Mouse (Mus musculus) lung, embryonic 14.5 days (tissue): ENCODE measurements around the gene Slc38a3. TPM values are rescaled to one million over a fixed set of nuclear protein-coding genes. Genes with fewer than 3 reads are reported as not detected.

Experiments
- ATAC-seq: fragments of 200-750 bp; cut with Nextera tagmentation; 2 replicates; pipeline ENCODE4 v1.8.0; 2017; ENCODE audit warnings: mild to moderate bottlenecking, moderate TSS enrichment, moderate library complexity; ENCODE audit not compliant: insufficient read depth
- DNase-seq: peaks from one replicate; pipeline ENCODE4 v3.0.0-alpha.2; 2015
- H3K27ac ChIP-seq: fragments of 300-500 bp; sonication (generic); 2 replicates; pipeline ENCODE4 v1.5.1; 2014; ENCODE audit warnings: low read depth, mild to moderate bottlenecking, moderate library complexity
- H3K27me3 ChIP-seq: fragments of 300-500 bp; sonication (generic); 2 replicates; pipeline ENCODE4 v1.6.1; 2014; ENCODE audit warnings: low read length, control low read depth; ENCODE audit not compliant: insufficient read depth
- H3K36me3 ChIP-seq: fragments of 300-500 bp; sonication (generic); 2 replicates; pipeline ENCODE4 v1.6.1; 2014; ENCODE audit warnings: control low read depth; ENCODE audit not compliant: insufficient read depth
- H3K4me1 ChIP-seq: fragments of 300-500 bp; sonication (generic); 2 replicates; pipeline ENCODE4 v1.6.1; 2014; ENCODE audit warnings: antibody characterized with exemption, control low read depth; ENCODE audit not compliant: insufficient read depth
- H3K4me2 ChIP-seq: fragments of 300-500 bp; sonication (generic); 2 replicates; pipeline ENCODE4 v1.6.1; 2014; ENCODE audit warnings: mild to moderate bottlenecking
- H3K4me3 ChIP-seq: fragments of 300-500 bp; sonication (generic); 2 replicates; pipeline ENCODE4 v1.5.1; 2014; ENCODE audit warnings: low read depth, low read length
- H3K9ac ChIP-seq: fragments of 300-500 bp; sonication (generic); 2 replicates; pipeline ENCODE4 v1.6.1; 2014
- H3K9me3 ChIP-seq: fragments of 300-500 bp; sonication (generic); 2 replicates; pipeline ENCODE4 v1.6.1; 2016; ENCODE audit warnings: low read depth, low read length, control low read depth
- CTCF ChIP-seq: IDR thresholded peaks from 2 replicates; pipeline ENCODE4 v1.5.1; 2016; ENCODE audit warnings: antibody characterized with exemption, low read depth
- WGBS: fragments of 180-500 bp; shearing (Covaris S2); extraction: QIAGEN DNeasy Blood & Tissue Kit; methylation state at CpG from one replicate; pipeline ENCODE4 v1.1.7; 2014; 5-methylcytosine and 5-hydroxymethylcytosine counted together
- polyA plus RNA-seq: library from polyadenylated mRNA; unstranded; fragments of >200 nt; fragmentation: Nextera tagmentation; extraction: Ambion mirVana; gene quantifications from 2 replicates; pipeline ENCODE4 v1.2.1, GENCODE M21; 2014

Gene Slc38a3
- polyA plus RNA-seq, 1 experiment from 2014 or later, result 3.6 TPM

DNA sequence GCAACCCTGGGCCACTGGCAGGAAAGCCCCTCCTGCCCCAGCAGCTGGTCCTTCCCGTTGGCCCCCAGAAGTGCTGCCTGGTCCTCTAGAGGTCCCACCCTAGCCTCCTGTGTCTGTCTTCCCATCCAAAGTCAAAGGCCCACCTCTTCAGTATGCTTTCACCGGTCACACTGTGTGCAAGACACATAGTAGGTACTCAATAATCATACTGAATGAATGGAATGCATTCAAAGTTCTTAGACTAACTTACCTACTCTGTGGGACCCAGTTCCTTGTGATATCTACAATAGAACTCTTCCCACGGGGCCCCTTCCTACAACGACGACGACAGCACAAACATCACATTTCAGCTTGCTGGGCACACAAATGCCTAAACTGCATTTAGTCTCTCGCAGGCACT, 4.0 kb downstream of the Slc38a3 start:
- DNase-seq (no peak), ATAC-seq (no peak)
- Histone ChIP-seq H3K27me3 (peaks cover 21% of the 10 kb centered on the region), H3K4me1 (peaks cover 12% of the 10 kb centered on the region; the same call in 1 of the 2 replicates), H3K27ac (no peak overlapping the region), H3K9me3 (no peaks in the 10 kb centered on the region), H3K9ac (no peak overlapping the region), H3K36me3 (no peaks in the 10 kb centered on the region), H3K4me3 (no peak overlapping the region), H3K4me2 (no peak overlapping the region)
- no peak for TF ChIP-seq CTCF
- 75% methylated on average over 7 of the region's 7 CpGs for WGBS

DNA sequence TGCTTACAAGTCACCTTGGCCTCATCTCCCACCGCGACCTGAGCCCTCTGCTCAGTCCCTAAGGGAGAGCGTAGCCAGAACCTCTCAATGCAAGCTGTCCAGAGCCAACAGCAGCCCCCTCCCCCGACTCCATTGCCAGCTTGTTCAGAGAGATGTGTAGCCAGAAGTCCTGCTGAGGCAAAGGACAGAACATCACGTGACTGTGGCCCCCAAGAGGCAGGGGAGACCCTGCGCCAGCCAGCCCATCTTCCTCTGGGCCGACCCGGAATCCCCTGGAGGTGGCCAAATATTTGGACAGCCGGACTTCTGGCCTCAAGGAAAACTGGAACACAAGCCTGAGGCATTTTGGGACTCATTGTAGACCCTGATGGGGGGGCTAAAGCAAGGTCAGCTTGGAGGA, 5.8 kb downstream of the Slc38a3 start:
- no peak overlapping the region for H3K27ac ChIP-seq
- DNase-seq, result no peak
- H3K4me3 ChIP-seq, result no peak overlapping the region
- 57% methylated on average over 9 of the region's 9 CpGs for WGBS
- H3K4me2 ChIP-seq, result no peak overlapping the region
- no peak overlapping the region for H3K9ac ChIP-seq
- no peak for ATAC-seq
- peaks cover 12% of the 10 kb centered on the region; the same call in 1 of the 2 replicates for H3K4me1 ChIP-seq
- H3K27me3 ChIP-seq, result peaks cover 21% of the 10 kb centered on the region
- H3K36me3 ChIP-seq, result no peaks in the 10 kb centered on the region
- TF ChIP-seq CTCF, result no peak
- H3K9me3 ChIP-seq, result no peaks in the 10 kb centered on the region

DNA sequence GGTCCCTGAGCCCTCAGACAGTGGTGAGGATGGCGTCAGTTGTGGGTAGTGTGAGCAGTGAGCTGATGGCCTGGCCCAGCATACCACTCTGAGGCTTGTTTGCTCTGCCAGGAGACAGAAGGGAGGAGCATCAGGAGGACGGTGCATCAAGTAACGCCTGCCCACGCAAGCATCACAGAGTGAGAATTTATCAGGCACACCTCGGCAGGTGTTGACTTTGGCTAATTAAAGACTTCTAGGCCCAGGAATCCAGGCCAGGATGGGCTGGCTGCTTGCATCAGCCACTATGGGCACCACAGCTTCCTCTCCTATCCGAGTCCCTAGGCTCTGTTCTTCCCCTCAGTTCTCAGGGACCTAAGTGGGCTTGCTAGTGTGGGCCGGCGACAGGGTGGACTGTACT, 7.0 kb downstream of the Slc38a3 start:
- TF ChIP-seq CTCF, result no peak
- peaks cover 21% of the 10 kb centered on the region for H3K27me3 ChIP-seq
- H3K4me3 ChIP-seq, result no peak overlapping the region
- no peak overlapping the region for H3K27ac ChIP-seq
- DNase-seq (no peak), ATAC-seq (no peak)
- H3K9ac ChIP-seq, result no peak overlapping the region
- peaks cover 7% of the 10 kb centered on the region; the same call in 1 of the 2 replicates for H3K4me1 ChIP-seq
- no peaks in the 10 kb centered on the region for H3K9me3 ChIP-seq
- WGBS, result 54% methylated on average over 8 of the region's 8 CpGs
- H3K4me2 ChIP-seq, result no peak overlapping the region
- H3K36me3 ChIP-seq, result no peaks in the 10 kb centered on the region

DNA sequence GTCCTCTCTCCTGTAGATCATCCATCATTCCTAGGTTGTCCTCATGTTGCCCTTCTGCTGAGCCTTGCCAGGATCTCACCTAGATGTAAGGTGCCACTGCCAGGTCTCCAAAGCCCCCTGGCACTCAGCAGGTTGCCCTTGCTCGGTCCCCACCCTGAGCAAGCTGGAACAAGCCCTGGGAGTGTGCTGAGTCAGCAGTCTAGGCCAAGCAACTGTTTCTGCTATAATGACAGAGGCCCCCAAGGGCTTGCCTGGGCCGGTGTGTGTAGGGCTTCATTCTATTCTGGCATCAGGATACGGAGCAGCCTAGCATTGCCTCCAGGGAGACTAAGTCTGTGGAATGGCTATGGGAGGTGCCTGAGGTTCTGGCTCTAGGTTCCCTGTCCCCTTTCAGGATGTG, 8.6 kb downstream of the Slc38a3 start:
- no peak overlapping the region for H3K4me3 ChIP-seq
- no peak overlapping the region for H3K27ac ChIP-seq
- peaks cover 9% of the 10 kb centered on the region for H3K27me3 ChIP-seq
- no peaks in the 10 kb centered on the region for H3K36me3 ChIP-seq
- ATAC-seq (no peak), DNase-seq (no peak)
- no peak overlapping the region for H3K4me2 ChIP-seq
- no peak overlapping the region for H3K9ac ChIP-seq
- H3K4me1 ChIP-seq, result no peaks in the 10 kb centered on the region
- 64% methylated on average over 3 of the region's 3 CpGs for WGBS
- H3K9me3 ChIP-seq, result no peaks in the 10 kb centered on the region
- no peak for TF ChIP-seq CTCF

DNA sequence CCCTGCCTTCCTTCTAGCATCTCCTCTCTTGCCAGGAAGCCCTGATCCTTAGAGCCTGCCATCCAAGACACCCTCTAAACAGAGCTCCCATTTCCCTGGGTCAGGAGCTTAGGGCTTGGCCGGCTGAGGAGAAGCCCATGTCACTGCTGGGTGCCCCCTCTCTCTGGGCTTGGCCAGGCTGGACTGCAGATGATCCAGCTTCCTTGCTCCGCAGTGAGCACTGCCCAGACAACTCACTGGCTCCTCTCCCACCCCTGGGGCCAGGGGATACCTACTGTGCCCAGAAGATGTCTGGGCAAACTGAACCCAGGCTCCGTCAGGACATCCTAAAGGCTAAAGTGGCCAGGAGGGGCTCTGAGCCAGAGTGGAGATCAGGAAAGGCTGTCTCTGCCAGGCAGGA, 9.4 kb downstream of the Slc38a3 start:
- no peaks in the 10 kb centered on the region for H3K9me3 ChIP-seq
- 88% methylated on average over 3 of the region's 3 CpGs for WGBS
- TF ChIP-seq CTCF, result no peak
- no peak overlapping the region for H3K4me3 ChIP-seq
- no peak for DNase-seq
- H3K4me2 ChIP-seq, result no peak overlapping the region
- H3K36me3 ChIP-seq, result no peaks in the 10 kb centered on the region
- peaks cover 1% of the 10 kb centered on the region; the same call in 1 of the 2 replicates for H3K27me3 ChIP-seq
- no peak for ATAC-seq
- H3K27ac ChIP-seq, result no peak overlapping the region
- no peak overlapping the region for H3K9ac ChIP-seq
- no peaks in the 10 kb centered on the region for H3K4me1 ChIP-seq

DNA sequence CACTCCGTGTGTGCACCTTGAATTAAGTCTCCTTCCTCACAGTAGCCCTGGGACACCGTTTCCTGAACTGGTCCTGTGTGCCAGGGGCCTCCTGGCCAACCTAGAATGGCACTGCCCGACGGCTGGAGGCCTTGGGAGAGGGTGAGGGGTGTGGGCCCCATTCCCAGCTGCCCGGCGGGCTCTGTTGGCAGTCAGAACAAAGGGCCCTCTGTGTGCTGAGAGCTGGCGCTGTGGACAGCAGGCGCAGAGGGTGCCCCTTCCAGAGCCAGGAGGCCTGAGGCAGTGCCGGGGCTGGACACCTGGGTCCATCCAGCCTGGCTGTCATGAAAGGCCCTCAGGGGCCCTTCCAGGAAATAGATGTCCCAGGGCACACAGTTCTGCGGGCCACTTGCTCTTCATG, 9.8 kb downstream of the Slc38a3 start:
- WGBS, result 78% methylated on average over 10 of the region's 10 CpGs
- no peak for DNase-seq

DNA sequence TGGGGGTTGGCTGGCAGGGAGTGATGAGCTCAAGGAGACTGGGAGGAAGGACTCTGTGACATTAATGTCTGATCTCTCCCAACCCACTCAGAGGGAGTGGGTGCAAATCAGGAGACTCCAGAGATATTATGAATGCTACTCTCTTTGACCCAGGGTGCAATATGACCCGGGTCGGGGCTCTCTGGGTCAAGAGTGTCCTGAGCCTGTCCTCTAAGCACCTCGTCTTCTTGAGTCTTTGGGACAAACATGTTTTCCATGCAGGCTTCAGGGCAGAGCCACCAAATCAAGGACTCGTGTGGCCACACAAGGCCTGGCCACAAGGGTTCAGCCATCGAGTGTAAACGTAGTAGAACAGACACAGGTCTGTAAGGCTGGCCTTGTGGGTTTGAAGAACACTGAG, 11.2 kb downstream of the Slc38a3 start:
- ATAC-seq, result no peak
- H3K9ac ChIP-seq, result no peak overlapping the region
- no peak for DNase-seq
- no peaks in the 10 kb centered on the region for H3K9me3 ChIP-seq
- 77% methylated on average over 6 of the region's 6 CpGs for WGBS
- TF ChIP-seq CTCF, result no peak
- H3K36me3 ChIP-seq, result no peaks in the 10 kb centered on the region
- no peak overlapping the region for H3K4me2 ChIP-seq
- no peaks in the 10 kb centered on the region for H3K27me3 ChIP-seq
- H3K4me1 ChIP-seq, result no peaks in the 10 kb centered on the region
- H3K27ac ChIP-seq, result no peak overlapping the region
- H3K4me3 ChIP-seq, result no peak overlapping the region

More for the DNA sequence above, 9.8 kb downstream of the Slc38a3 start:
- no peaks in the 10 kb centered on the region for H3K9me3 ChIP-seq
- no peak overlapping the region for H3K4me2 ChIP-seq
- H3K9ac ChIP-seq, result no peak overlapping the region
- H3K4me1 ChIP-seq, result no peaks in the 10 kb centered on the region
- H3K27ac ChIP-seq, result no peak overlapping the region
- H3K36me3 ChIP-seq, result no peaks in the 10 kb centered on the region
- no peak for ATAC-seq
- no peak for TF ChIP-seq CTCF
- no peaks in the 10 kb centered on the region for H3K27me3 ChIP-seq
- no peak overlapping the region for H3K4me3 ChIP-seq

DNA sequence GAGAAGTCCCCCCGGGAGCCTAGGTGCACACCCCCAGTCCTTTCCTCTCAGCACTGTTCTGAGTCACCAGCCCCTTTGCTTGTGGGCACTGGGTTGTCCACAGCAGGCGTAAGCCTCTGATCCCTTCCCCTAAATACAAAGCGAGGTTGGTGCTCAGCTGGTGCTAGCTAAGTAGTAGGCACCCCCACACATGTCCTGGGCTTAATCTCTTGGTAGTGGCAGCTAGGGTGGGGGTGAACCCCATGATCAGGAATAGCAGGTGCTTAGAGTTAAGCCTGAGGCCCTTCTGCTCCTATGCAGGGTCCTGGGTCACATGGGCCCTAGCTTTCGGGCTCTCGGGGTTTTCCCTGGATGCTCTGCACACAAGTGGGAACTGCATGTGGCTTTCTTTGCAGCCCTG, 12.2 kb downstream of the Slc38a3 start:
- Histone ChIP-seq H3K36me3 (no peaks in the 10 kb centered on the region), H3K27me3 (no peaks in the 10 kb centered on the region), H3K4me3 (no peak overlapping the region), H3K4me2 (no peak overlapping the region), H3K27ac (no peak overlapping the region), H3K9ac (no peak overlapping the region), H3K4me1 (no peaks in the 10 kb centered on the region), H3K9me3 (no peaks in the 10 kb centered on the region)
- DNase-seq, result no peak
- no peak for ATAC-seq
- no peak for TF ChIP-seq CTCF
- 80% methylated on average over 5 of the region's 5 CpGs for WGBS
